Mouse (Mus musculus) embryonic facial prominence, embryonic 14.5 days (tissue): ENCODE measurements around the gene Rac3. TPM values are rescaled to one million over a fixed set of nuclear protein-coding genes. Genes with fewer than 3 reads are reported as not detected.
"Not testable (repeated sequence)": the region's sequence is repeated elsewhere in the genome, so short reads cannot be mapped to it uniquely, and the experiment has no call there.

Experiments
- ATAC-seq: fragments of 200-750 bp; cut with Nextera tagmentation; 2 replicates; pipeline ENCODE4 v1.8.0; 2017; ENCODE audit warnings: low read depth, moderate number of reproducible peaks, moderate TSS enrichment
- DNase-seq: peaks from one replicate; pipeline ENCODE4 v3.0.0-alpha.2; 2015; ENCODE audit warnings: low spot score
- H3K27ac ChIP-seq: fragments of 300-500 bp; sonication (generic); replicated peaks from 2 replicates; pipeline ENCODE4 v1.5.1; 2014; ENCODE audit warnings: low read depth, mild to moderate bottlenecking, low read length, moderate library complexity
- H3K27me3 ChIP-seq: fragments of 300-500 bp; sonication (generic); replicated peaks from 2 replicates; pipeline ENCODE4 v1.6.1; 2014; ENCODE audit warnings: low read length; ENCODE audit not compliant: control insufficient read depth, insufficient read depth
- H3K36me3 ChIP-seq: fragments of 300-500 bp; sonication (generic); 2 replicates; pipeline ENCODE4 v1.6.1; 2014; ENCODE audit warnings: low read length, mixed read lengths; ENCODE audit not compliant: control insufficient read depth, insufficient read depth
- H3K4me1 ChIP-seq: fragments of 300-500 bp; sonication (generic); 2 replicates; pipeline ENCODE4 v1.6.1; 2014; ENCODE audit warnings: antibody characterized with exemption, low read length; ENCODE audit not compliant: control insufficient read depth, insufficient read depth
- H3K4me2 ChIP-seq: fragments of 300-500 bp; sonication (generic); 2 replicates; pipeline ENCODE4 v1.6.1; 2014; ENCODE audit warnings: low read depth, mild to moderate bottlenecking, low read length, moderate library complexity, mixed read lengths
- H3K4me3 ChIP-seq: fragments of 300-500 bp; sonication (generic); 2 replicates; pipeline ENCODE4 v1.5.1; 2014; ENCODE audit warnings: low read depth, mild to moderate bottlenecking, low read length
- H3K9ac ChIP-seq: fragments of 300-500 bp; sonication (generic); 2 replicates; pipeline ENCODE4 v1.6.1; 2014; ENCODE audit warnings: low read depth, mild to moderate bottlenecking, low read length, moderate library complexity, mixed read lengths
- H3K9me3 ChIP-seq: fragments of 300-500 bp; sonication (generic); 2 replicates; pipeline ENCODE4 v1.6.1; 2016; ENCODE audit warnings: low read length; ENCODE audit not compliant: control insufficient read depth
- WGBS: fragments of 180-500 bp; shearing (Covaris S2); extraction: QIAGEN DNeasy Blood & Tissue Kit; methylation state at CpG from one replicate; pipeline ENCODE4 v1.1.7; 2014; 5-methylcytosine and 5-hydroxymethylcytosine counted together
- polyA plus RNA-seq: library from polyadenylated mRNA; unstranded; fragments of >200 nt; fragmentation: Nextera tagmentation; extraction: Ambion mirVana; gene quantifications from 2 replicates; pipeline ENCODE4 v1.2.1, GENCODE M21; 2014

Rac3 gene
- polyA plus RNA-seq, 1 experiment from 2014 or later, result 16.5 TPM

- not testable (repeated sequence) for DNase-seq, H3K4me2 ChIP-seq, H3K9ac ChIP-seq, H3K36me3 ChIP-seq, H3K4me1 ChIP-seq, H3K27me3 ChIP-seq, H3K27ac ChIP-seq, ATAC-seq, H3K9me3 ChIP-seq, H3K4me3 ChIP-seq
- whole genome bisulfite sequencing, result 60% methylated on average over 1 of the region's 7 CpGs
These were observed 45.8 kb downstream of the Rac3 start for GRCm38 (mm10) chr11:120767023-120767422.

DNA sequence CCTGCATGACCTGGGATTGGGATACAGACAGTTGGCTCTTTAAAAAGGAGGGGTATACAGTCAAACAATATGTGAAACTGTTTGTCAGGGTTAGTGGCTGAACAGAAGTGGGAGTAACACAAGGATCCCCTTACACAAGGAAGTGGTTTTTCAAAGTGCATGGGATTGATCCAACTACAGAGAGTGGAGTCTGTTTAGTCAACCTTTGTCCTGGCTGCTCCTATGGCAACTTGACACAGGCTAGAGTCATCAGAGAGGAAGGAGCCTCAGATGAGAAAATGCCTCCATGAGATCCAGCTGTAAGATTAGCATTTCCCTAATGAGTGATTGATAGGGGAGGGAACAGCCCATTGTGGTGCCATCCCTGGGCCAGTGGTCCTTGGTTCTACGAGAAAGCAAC is 46.9 kb downstream of the Rac3 start:
- 89% methylated on average over 1 of the region's 1 CpGs for WGBS
- DNase-seq (no peak), ATAC-seq (no peak)
- Histone ChIP-seq H3K27ac (no peak overlapping the region), H3K4me3 (no peak overlapping the region), H3K9me3 (no peaks in the 10 kb centered on the region), H3K4me1 (no peaks in the 10 kb centered on the region), H3K27me3 (no peaks in the 10 kb centered on the region), H3K4me2 (no peak overlapping the region), H3K36me3 (no peaks in the 10 kb centered on the region), H3K9ac (no peak overlapping the region)

GRCm38 (mm10) chr11:120772749-120773148 is 51.5 kb downstream of the Rac3 start:
- ATAC-seq (no peak), DNase-seq (no peak)
- 73% methylated on average over 3 of the region's 3 CpGs for WGBS
- no peaks in the 10 kb centered on the region for H3K27me3 ChIP-seq
- H3K4me2 ChIP-seq, result no peak overlapping the region
- no peak overlapping the region for H3K4me3 ChIP-seq
- no peak overlapping the region for H3K27ac ChIP-seq
- H3K36me3 ChIP-seq, result no peaks in the 10 kb centered on the region
- no peak overlapping the region for H3K9ac ChIP-seq
- H3K9me3 ChIP-seq, result no peaks in the 10 kb centered on the region
- H3K4me1 ChIP-seq, result no peaks in the 10 kb centered on the region

Other genes starting within 250 kb of the Rac3 start
- 135 and 148 TPM in 2 replicates for gene Mrpl12, start 236.9 kb upstream of the Rac3 start, polyA plus RNA-seq
- gene Slc25a10, start 229.6 kb upstream of the Rac3 start, polyA plus RNA-seq, result 47.6 and 53.1 TPM in 2 replicates
- 1.0 and 1.4 TPM in 2 replicates for gene Gcgr, start 190.8 kb upstream of the Rac3 start, polyA plus RNA-seq
- 238 and 253 TPM in 2 replicates for gene Mcrip1, start 171.7 kb upstream of the Rac3 start, polyA plus RNA-seq
- 9.6 and 9.7 TPM in 2 replicates for gene Ppp1r27, start 170.3 kb upstream of the Rac3 start, polyA plus RNA-seq
- gene P4hb, start 148.2 kb upstream of the Rac3 start, polyA plus RNA-seq, result 996 and 1,037 TPM in 2 replicates
- 558 and 609 TPM in 2 replicates for gene Arhgdia, start 139.8 kb upstream of the Rac3 start, polyA plus RNA-seq
- 406 and 433 TPM in 2 replicates for gene Alyref, start 123.1 kb upstream of the Rac3 start, polyA plus RNA-seq
- 238 and 242 TPM in 2 replicates for gene Anapc11, start 123.0 kb upstream of the Rac3 start, polyA plus RNA-seq
- 1.3 and 1.8 TPM in 2 replicates for gene Npb, start 113.0 kb upstream of the Rac3 start, polyA plus RNA-seq
- 88.8 and 97.5 TPM in 2 replicates for gene Pcyt2, start 103.5 kb upstream of the Rac3 start, polyA plus RNA-seq
- gene Sirt7, start 96.2 kb upstream of the Rac3 start, polyA plus RNA-seq, result 21.8 and 23.0 TPM in 2 replicates
- 26.3 and 26.8 TPM in 2 replicates for gene Mafg, start 87.9 kb upstream of the Rac3 start, polyA plus RNA-seq
- 56.7 and 64.7 TPM in 2 replicates for gene Pycr1, start 77.7 kb upstream of the Rac3 start, polyA plus RNA-seq
- 3.4 and 3.6 TPM in 2 replicates for gene Myadml2, start 73.3 kb upstream of the Rac3 start, polyA plus RNA-seq
- 3.6 and 4.9 TPM in 2 replicates for gene Notum, start 60.3 kb upstream of the Rac3 start, polyA plus RNA-seq
- 93.1 and 100.0 TPM in 2 replicates for gene Aspscr1, start 48.5 kb upstream of the Rac3 start, polyA plus RNA-seq
- gene Cenpx, start 7.7 kb upstream of the Rac3 start, polyA plus RNA-seq, result 139 and 145 TPM in 2 replicates
- gene Lrrc45, start 7.5 kb upstream of the Rac3 start, polyA plus RNA-seq, result 46.5 and 50.7 TPM in 2 replicates
- 23.5 and 27.0 TPM in 2 replicates for gene Dcxr, start 5.8 kb downstream of the Rac3 start, polyA plus RNA-seq
- gene Cbr2, start 10.6 kb downstream of the Rac3 start, polyA plus RNA-seq, result 58.3 and 113 TPM in 2 replicates
- gene Hmga1b, start 41.3 kb downstream of the Rac3 start, polyA plus RNA-seq, result 3.0 and 4.8 TPM in 2 replicates
- 32.5 and 36.9 TPM in 2 replicates for gene Rfng, start 62.7 kb downstream of the Rac3 start, polyA plus RNA-seq
- gene Gps1, start 62.8 kb downstream of the Rac3 start, polyA plus RNA-seq, result 207 and 219 TPM in 2 replicates
- gene Dus1l, start 74.9 kb downstream of the Rac3 start, polyA plus RNA-seq, result 51.0 and 63.8 TPM in 2 replicates
- 67.2 and 77.4 TPM in 2 replicates for gene Fasn, start 103.1 kb downstream of the Rac3 start, polyA plus RNA-seq
- 4.6 and 5.5 TPM in 2 replicates for gene Ccdc57, start 211.4 kb downstream of the Rac3 start, polyA plus RNA-seq
- gene Slc16a3, start 227.0 kb downstream of the Rac3 start, polyA plus RNA-seq, result 35.2 and 39.9 TPM in 2 replicates